Mouse (Mus musculus) heart, adult 9 months (tissue): ENCODE measurements around the gene Btbd2.
A peak's percentile ranks its signal among the peaks of the same experiment; 100 is the strongest.
"Not testable (repeated sequence)": the region's sequence is repeated elsewhere in the genome, so short reads cannot be mapped to it uniquely, and the experiment has no call there.

Source experiments
- DNase-seq, 2 experiments: peaks; one replicate each; pipeline ENCODE4 v3.0.0; 2022; ENCODE audit warnings: low spot score in 2 of 2

Btbd2 gene

GRCm38 (mm10) chr10:80606737-80607350 lies 50.0 kb downstream of the Btbd2 start:
- DNase-seq, result no peak

GRCm38 (mm10) chr10:80606306-80606705 lies 50.6 kb downstream of the Btbd2 start:
- DNase-seq, result no peak

- not testable (repeated sequence) for DNase-seq
Measured at GRCm38 (mm10) chr10:80605721-80606120, 51.1 kb downstream of the Btbd2 start, which contains the start of gene Gm49322. TSS of gene Gm49322 (plus strand) at chr10:80606021.

GRCm38 (mm10) chr10:80604988-80605387 lies 51.9 kb downstream of the Btbd2 start:
- DNase-seq, result no peak

- DNase-seq, result no peak
Measured at GRCm38 (mm10) chr10:80604001-80604509, 52.8 kb downstream of the Btbd2 start.

- DNase-seq, result no peak
Measured at GRCm38 (mm10) chr10:80603364-80603763, 53.5 kb downstream of the Btbd2 start.

GRCm38 (mm10) chr10:80602698-80603325 lies 54.1 kb downstream of the Btbd2 start, which contains the start of the genes Scamp4 and Adat3:
TSS of gene Scamp4 (plus strand) at chr10:80602872.
TSS of gene Adat3 (plus strand) at chr10:80602880.
- peak; percentile 93 to 96 for DNase-seq

- no peak for DNase-seq
Measured at GRCm38 (mm10) chr10:80596318-80596717, 60.6 kb downstream of the Btbd2 start.
